Mouse (Mus musculus): Measurements from ENCODE around the gene Snapc1. TPM values are rescaled to one million over a fixed set of nuclear protein-coding genes. Genes with fewer than 3 reads are reported as not detected.

Snapc1 gene
- polyA plus RNA-seq, 1 experiment from 2014 or later = 12.6 TPM

DNA sequence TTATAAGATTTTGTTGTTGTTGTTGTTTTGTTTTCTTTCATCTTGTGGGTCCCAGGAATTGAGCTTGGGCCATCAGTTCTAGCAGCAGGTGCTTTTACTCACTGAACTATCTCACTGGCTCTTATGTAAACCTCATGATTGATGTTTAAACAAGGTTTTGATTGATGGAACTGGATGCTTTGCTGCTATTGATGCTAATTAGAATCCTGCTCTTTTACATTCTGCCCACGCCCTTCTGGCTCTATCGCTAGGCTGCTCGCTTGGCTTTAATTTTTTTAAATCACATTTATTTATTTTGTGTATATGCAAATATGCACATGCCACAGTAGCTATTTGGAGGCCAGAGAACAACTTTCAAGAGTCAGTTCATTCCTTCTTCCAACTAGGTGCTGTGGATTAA, 6.6 kb upstream of the Snapc1 start:
- DNase-seq (ENCODE audit: low spot score) (no peak), ATAC-seq (replicated peaks; ENCODE audit: low FRiP score, low read depth) (no peak)
- Histone ChIP-seq H3K4me2 (ENCODE audit: low read length) (no peak overlapping the region), H3K36me3 (ENCODE audit: insufficient read depth, low read length) (no peaks in the 10 kb centered on the region), H3K4me3 (replicated peaks; ENCODE audit: low read depth, low read length) (no peak overlapping the region), H3K4me1 (replicated peaks; ENCODE audit: insufficient read depth, low read length) (no peaks in the 10 kb centered on the region), H3K9ac (ENCODE audit: low read depth, low read length) (no peak overlapping the region), H3K9me3 (replicated peaks; ENCODE audit: low read length) (no peaks in the 10 kb centered on the region), H3K27me3 (ENCODE audit: insufficient read depth, low read length) (no peaks in the 10 kb centered on the region), H3K27ac (no peak overlapping the region)
- WGBS = 87% methylated on average over 3 of the region's 3 CpGs
- no peak for TF ChIP-seq CTCF (IDR thresholded peaks at IDR 0.05; ENCODE audit: low read depth)

DNA sequence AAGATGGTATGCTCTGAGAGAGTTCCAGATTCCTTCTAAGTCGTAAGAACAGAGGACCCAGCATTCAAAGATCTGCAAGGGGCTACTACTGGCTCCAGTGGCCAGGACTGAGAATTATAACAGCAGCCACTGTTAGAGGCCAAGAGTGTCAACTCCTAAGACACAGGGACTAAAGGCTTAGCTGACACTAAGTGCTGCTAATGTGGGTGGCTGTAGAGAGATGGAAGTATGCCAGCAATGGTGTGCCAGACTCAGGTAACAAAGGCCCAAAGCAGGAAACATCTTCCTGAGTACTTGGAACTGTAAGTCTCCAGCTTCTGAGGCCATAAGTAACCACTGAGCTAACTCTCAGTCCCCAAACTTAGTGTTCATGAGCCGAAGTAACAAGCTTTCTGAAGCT, 5.5 kb upstream of the Snapc1 start:
- no peak for ATAC-seq (replicated peaks; ENCODE audit: low FRiP score, low read depth)
- WGBS = 86% methylated on average over 2 of the region's 2 CpGs

DNA sequence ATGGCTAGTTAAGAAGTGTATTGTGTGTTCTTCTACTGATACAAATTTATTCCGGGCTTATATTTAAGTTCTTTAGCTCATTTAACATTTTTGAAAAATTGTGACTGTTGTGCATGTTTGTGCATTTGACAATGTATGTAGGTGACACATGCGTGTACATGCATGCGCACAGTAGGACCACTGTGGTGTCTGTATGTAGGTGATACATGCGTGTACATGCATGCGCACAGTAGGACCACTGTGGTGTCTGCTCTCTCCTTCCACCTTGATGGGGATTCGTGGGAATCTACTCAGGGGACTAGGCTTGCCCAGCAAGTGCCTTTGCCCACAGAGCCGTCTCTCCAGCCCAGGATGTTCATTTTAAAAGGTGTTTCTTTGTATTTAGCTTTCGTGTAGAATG, 4.9 kb downstream of the Snapc1 start:
- Histone ChIP-seq H3K4me3 (replicated peaks; ENCODE audit: low read depth, low read length) (no peak overlapping the region), H3K4me1 (replicated peaks; ENCODE audit: insufficient read depth, low read length) (0 out of 2 replicates have a peak, but pooled peaks cover 6% of the 10 kb centered on the region), H3K4me2 (ENCODE audit: low read length) (no peak overlapping the region), H3K9ac (ENCODE audit: low read depth, low read length) (no peak overlapping the region), H3K36me3 (ENCODE audit: insufficient read depth, low read length) (peaks cover 34% of the 10 kb centered on the region), H3K9me3 (replicated peaks; ENCODE audit: low read length) (no peaks in the 10 kb centered on the region), H3K27me3 (ENCODE audit: insufficient read depth, low read length) (no peaks in the 10 kb centered on the region), H3K27ac (no peak overlapping the region)
- WGBS = 96% methylated on average over 8 of the region's 8 CpGs
- no peak for ATAC-seq (replicated peaks; ENCODE audit: low FRiP score, low read depth)
- no peak for TF ChIP-seq CTCF (IDR thresholded peaks at IDR 0.05; ENCODE audit: low read depth)
- no peak for DNase-seq (ENCODE audit: low spot score)

More for the DNA sequence above, 5.5 kb upstream of the Snapc1 start:
- no peak for TF ChIP-seq CTCF (IDR thresholded peaks at IDR 0.05; ENCODE audit: low read depth)
- Histone ChIP-seq H3K27me3 (ENCODE audit: insufficient read depth, low read length) (no peaks in the 10 kb centered on the region), H3K4me1 (replicated peaks; ENCODE audit: insufficient read depth, low read length) (no peaks in the 10 kb centered on the region), H3K4me2 (ENCODE audit: low read length) (no peak overlapping the region), H3K36me3 (ENCODE audit: insufficient read depth, low read length) (no peaks in the 10 kb centered on the region), H3K27ac (no peak overlapping the region), H3K9ac (ENCODE audit: low read depth, low read length) (no peak overlapping the region), H3K9me3 (replicated peaks; ENCODE audit: low read length) (no peaks in the 10 kb centered on the region), H3K4me3 (replicated peaks; ENCODE audit: low read depth, low read length) (no peak overlapping the region)
- no peak for DNase-seq (ENCODE audit: low spot score)

DNA sequence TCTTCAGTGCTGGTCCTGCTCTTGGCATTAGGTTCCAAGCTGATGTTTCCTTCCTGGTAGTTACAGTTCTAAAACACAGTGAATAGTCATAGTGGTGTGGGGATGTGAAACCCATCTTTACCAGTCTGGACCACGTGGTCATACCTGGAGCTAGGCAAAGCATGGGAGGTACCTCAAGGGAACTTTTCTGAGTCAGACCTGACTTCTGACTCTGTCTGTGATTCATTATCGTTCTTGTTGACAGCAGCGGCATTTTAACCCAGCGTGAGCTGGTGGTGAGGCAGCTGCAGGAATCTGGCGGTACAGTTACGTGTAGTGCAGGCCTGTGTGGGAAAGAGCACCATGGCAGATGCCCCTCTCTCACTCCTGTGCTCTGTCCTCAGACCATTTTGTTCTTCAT, 10.3 kb downstream of the Snapc1 start:
- 95% methylated on average over 6 of the region's 6 CpGs for WGBS
- H3K4me2 ChIP-seq (ENCODE audit: low read length) = no peak overlapping the region
- H3K4me1 ChIP-seq (replicated peaks; ENCODE audit: insufficient read depth, low read length) = no peaks in the 10 kb centered on the region
- H3K9ac ChIP-seq (ENCODE audit: low read depth, low read length) = no peak overlapping the region
- no peak for TF ChIP-seq CTCF (IDR thresholded peaks at IDR 0.05; ENCODE audit: low read depth)
- H3K27me3 ChIP-seq (ENCODE audit: insufficient read depth, low read length) = no peaks in the 10 kb centered on the region
- no peak overlapping the region for H3K27ac ChIP-seq
- no peak overlapping the region for H3K4me3 ChIP-seq (replicated peaks; ENCODE audit: low read depth, low read length)
- H3K36me3 ChIP-seq (ENCODE audit: insufficient read depth, low read length) = peaks cover 49% of the 10 kb centered on the region
- no peak for ATAC-seq (replicated peaks; ENCODE audit: low FRiP score, low read depth)
- no peak for DNase-seq (ENCODE audit: low spot score)
- H3K9me3 ChIP-seq (replicated peaks; ENCODE audit: low read length) = no peaks in the 10 kb centered on the region

DNA sequence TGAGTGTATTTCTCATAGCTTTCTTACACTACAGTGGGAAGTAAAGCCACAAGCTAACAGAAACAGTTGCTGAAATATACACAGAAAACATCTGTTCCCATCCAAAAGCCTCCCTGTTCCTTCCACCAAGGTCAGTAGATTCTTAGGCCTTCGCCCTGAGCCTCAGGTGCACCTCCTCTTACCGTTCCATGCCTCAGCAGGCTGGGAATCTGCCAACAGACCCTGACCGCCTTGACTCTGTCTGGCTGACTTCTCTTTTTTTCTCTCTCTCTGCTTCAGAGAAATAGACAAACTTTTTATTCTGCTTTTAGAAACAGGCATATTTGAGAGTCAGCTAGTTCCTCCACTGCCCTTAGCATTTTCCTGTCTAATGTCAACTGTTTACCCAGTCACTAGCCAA, 13.9 kb downstream of the Snapc1 start:
- H3K27me3 ChIP-seq (ENCODE audit: insufficient read depth, low read length) = no peaks in the 10 kb centered on the region
- peaks cover 31% of the 10 kb centered on the region; the same call in 1 of the 2 replicates for H3K36me3 ChIP-seq (ENCODE audit: insufficient read depth, low read length)
- H3K9ac ChIP-seq (ENCODE audit: low read depth, low read length) = no peak overlapping the region
- TF ChIP-seq CTCF (IDR thresholded peaks at IDR 0.05; ENCODE audit: low read depth) = no peak
- WGBS = 68% methylated on average over 3 of the region's 3 CpGs
- no peak for ATAC-seq (replicated peaks; ENCODE audit: low FRiP score, low read depth)
- DNase-seq (ENCODE audit: low spot score) = no peak
- no peak overlapping the region for H3K27ac ChIP-seq
- no peak overlapping the region for H3K4me3 ChIP-seq (replicated peaks; ENCODE audit: low read depth, low read length)
- no peak overlapping the region for H3K4me2 ChIP-seq (ENCODE audit: low read length)
- no peaks in the 10 kb centered on the region for H3K4me1 ChIP-seq (replicated peaks; ENCODE audit: insufficient read depth, low read length)
- H3K9me3 ChIP-seq (replicated peaks; ENCODE audit: low read length) = no peaks in the 10 kb centered on the region

DNA sequence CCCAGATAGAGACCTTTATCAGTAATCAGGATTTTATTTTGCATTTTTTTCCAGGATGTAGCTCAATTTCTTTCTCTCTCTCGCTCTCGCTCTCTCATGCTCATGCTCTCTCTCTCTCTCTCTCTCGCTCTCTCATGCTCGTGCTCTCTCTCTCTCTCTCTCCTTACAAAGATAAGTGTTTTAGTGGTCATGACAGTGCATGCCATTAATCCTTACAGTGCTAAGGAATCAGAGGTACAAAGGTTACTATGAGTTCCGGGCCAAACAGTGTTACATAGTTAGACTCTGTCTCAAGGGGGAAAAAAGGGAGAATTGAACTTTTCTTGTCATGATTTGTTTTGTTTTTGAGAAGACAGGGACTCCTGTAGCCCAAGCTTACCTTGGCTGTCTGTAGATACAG, 15.4 kb downstream of the Snapc1 start:
- 90% methylated on average over 5 of the region's 5 CpGs for WGBS
- ATAC-seq (replicated peaks; ENCODE audit: low FRiP score, low read depth) (no peak), DNase-seq (ENCODE audit: low spot score) (no peak)
- H3K4me3 ChIP-seq (replicated peaks; ENCODE audit: low read depth, low read length) = no peak overlapping the region
- no peaks in the 10 kb centered on the region for H3K4me1 ChIP-seq (replicated peaks; ENCODE audit: insufficient read depth, low read length)
- no peak overlapping the region for H3K4me2 ChIP-seq (ENCODE audit: low read length)
- no peak for TF ChIP-seq CTCF (IDR thresholded peaks at IDR 0.05; ENCODE audit: low read depth)
- peaks cover 30% of the 10 kb centered on the region for H3K36me3 ChIP-seq (ENCODE audit: insufficient read depth, low read length)
- H3K27me3 ChIP-seq (ENCODE audit: insufficient read depth, low read length) = no peaks in the 10 kb centered on the region
- H3K9me3 ChIP-seq (replicated peaks; ENCODE audit: low read length) = no peaks in the 10 kb centered on the region
- no peak overlapping the region for H3K27ac ChIP-seq
- no peak overlapping the region for H3K9ac ChIP-seq (ENCODE audit: low read depth, low read length)

DNA sequence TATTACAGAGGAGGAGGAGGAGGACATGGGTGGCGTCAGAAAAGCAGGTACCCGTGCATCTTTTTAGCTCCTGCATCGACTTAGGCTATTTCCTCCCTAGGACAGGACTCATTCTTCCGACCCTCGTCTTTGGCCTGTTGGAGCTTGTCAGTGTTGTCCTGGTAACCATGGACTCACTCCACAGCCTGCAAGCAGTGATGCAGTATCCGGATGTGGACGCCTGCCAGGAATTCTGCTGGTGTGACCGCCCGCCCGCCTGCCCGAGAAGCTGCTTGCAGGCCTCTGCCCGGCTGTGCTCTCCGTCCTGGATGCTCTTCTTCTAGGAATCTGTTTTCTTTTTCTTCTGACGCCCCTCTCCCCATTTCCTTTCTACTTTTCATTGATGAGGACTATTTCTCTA, 18.3 kb downstream of the Snapc1 start:
- no peaks in the 10 kb centered on the region for H3K9me3 ChIP-seq (replicated peaks; ENCODE audit: low read length)
- TF ChIP-seq CTCF (IDR thresholded peaks at IDR 0.05; ENCODE audit: low read depth) = no peak
- 44% methylated on average over 14 of the region's 14 CpGs for WGBS
- no peak overlapping the region for H3K27ac ChIP-seq
- peaks cover 17% of the 10 kb centered on the region for H3K36me3 ChIP-seq (ENCODE audit: insufficient read depth, low read length)
- H3K4me2 ChIP-seq (ENCODE audit: low read length) = no peak overlapping the region
- H3K9ac ChIP-seq (ENCODE audit: low read depth, low read length) = no peak overlapping the region
- H3K4me1 ChIP-seq (replicated peaks; ENCODE audit: insufficient read depth, low read length) = no peaks in the 10 kb centered on the region
- DNase-seq (ENCODE audit: low spot score) (peak; percentile 72), ATAC-seq (replicated peaks; ENCODE audit: low FRiP score, low read depth) (peak; percentile 74)
- no peak overlapping the region for H3K4me3 ChIP-seq (replicated peaks; ENCODE audit: low read depth, low read length)
- no peaks in the 10 kb centered on the region for H3K27me3 ChIP-seq (ENCODE audit: insufficient read depth, low read length)

Data from kidney, postnatal 0 days (tissue).